Mouse (Mus musculus) skeletal muscle tissue, postnatal 0 days (tissue): Measurements from ENCODE around the gene Crym. TPM values are rescaled to one million over a fixed set of nuclear protein-coding genes. Genes with fewer than 3 reads are reported as not detected.

Source experiments
- polyA plus RNA-seq: library from polyadenylated mRNA; unstranded; fragments of >200 nt; fragmentation: Nextera tagmentation; extraction: Ambion mirVana; gene quantifications from 2 replicates; pipeline ENCODE4 v1.2.1, GENCODE M21; 2015

The Crym gene
- polyA plus RNA-seq: 37.6 and 42.5 TPM in 2 replicates

GRCm38 (mm10) chr7:120201771-120202170 lies at the start of gene Crym:
Crym (minus strand) TSS chr7:120202111.

DNA sequence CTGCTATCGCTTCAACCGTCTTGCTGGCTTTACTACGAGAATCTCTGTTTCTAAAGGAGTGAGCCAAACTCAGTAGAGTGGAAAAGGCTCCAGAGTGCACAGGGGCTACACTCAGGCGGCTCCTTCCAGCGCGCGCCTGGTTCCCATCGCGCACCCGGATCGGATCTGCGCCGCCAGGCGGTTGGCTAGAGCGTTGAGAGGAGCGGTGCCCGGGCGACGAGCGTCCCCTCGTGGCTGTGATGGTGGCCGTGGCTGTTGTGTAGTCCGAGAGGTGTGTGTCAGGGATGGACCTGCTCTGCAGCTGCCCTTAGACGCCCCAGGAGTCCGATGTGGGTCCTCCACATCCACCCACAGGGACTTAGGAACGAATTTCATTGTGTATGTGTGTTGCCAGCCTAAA lies 1.9 kb upstream of the Crym start, which contains the start of gene Abca14:
Gene Abca14, plus strand, starts transcription at position 173 of the 400 bp plus-strand sequence.

GRCm38 (mm10) chr7:120173603-120174244 lies 28.2 kb downstream of the Crym start, which contains the start of gene Anks4b:
Anks4b (plus strand) TSS chr7:120173858.

DNA sequence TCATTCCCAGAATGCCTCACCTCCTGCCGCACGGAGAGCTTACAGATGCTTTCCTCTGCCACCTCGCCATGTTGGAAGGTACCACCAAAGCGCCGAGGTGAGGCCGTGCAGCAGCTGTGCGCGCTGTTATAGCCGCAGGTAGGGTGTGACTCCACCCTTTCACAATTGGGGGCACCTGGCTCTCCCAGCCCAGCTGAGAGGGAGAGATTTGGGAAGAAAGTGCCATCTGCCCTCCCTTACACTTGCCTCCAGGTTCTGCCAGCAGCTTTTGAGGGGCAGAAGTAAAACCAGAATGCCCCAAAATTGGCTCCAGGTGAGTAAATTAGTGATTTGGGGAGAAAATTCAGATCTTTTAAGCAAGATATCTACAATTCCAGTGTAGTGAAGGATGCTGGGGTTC lies 56.7 kb downstream of the Crym start, which contains the start of gene Zp2:
Gene Zp2, minus strand, starts transcription at position 101 of the 400 bp plus-strand sequence.

Other genes with a start within 250 kb of the Crym start
- gene Dnah3, start 106.8 kb downstream of the Crym start, polyA plus RNA-seq: not detected in 2 replicates
- 15.6 and 17.1 TPM in 2 replicates for gene Tmem159, start 99.8 kb downstream of the Crym start, polyA plus RNA-seq
- 1.5 and 1.7 TPM in 2 replicates for gene Zp2, start 56.8 kb downstream of the Crym start, polyA plus RNA-seq
- gene Anks4b, start 28.3 kb downstream of the Crym start, polyA plus RNA-seq: not detected in 2 replicates
- gene Abca14, start 1.9 kb upstream of the Crym start, polyA plus RNA-seq: 0.10 and 0.13 TPM in 2 replicates
- gene Abca15, start 126.6 kb upstream of the Crym start, polyA plus RNA-seq: not detected in 2 replicates
- gene Abca16, start 207.5 kb upstream of the Crym start, polyA plus RNA-seq: not detected in 2 replicates